1 mouse cellular context compared by ENCODE assay signal in the genomic region with DNA sequence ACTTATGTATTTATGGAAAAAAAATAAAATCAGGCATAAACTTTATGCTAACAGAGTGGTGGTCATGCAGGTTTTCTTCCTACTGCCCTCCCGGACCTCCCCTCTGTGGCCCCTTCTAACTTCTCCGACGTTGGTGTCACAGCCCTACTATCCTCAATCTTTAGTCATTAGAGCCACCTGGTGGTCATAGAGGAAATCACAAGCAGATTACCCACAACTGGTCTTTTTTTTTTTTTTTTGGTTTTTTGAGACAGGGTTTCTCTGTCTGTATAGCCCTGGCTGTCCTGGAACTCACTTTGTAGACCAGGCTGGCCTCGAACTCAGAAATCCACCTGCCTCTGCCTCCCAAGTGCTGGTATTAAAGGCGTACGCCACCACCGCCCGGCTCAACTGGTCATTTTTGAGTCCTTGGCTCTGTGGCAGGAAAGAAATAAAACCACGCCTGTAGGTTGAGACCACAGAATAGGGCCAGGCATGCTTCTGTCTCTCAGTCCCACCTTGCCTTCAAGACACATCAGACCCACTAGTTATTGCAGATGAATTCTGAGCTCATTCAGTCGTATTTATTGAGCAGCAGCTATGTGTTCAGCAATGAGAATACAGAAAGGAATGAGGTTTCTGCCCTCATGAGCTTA.
TF ChIP-seq lines count a peak whose summit lies in the region.

No protein-coding gene starts in this region.

TF ChIP-seq in myocyte, 11 proteins besides CTCF, POLR2A, EP300 and RAD21:
- TF ChIP-seq TCF12 (IDR thresholded peaks at IDR 0.05; ENCODE audit: insufficient read depth, poor library complexity, severe bottlenecking): no peak
- no peak for TF ChIP-seq POLR2AphosphoS2 (IDR thresholded peaks at IDR 0.05; ENCODE audit: insufficient read length, low read depth)
- TF ChIP-seq REST (IDR thresholded peaks at IDR 0.05; ENCODE audit: insufficient read depth, insufficient read length): no peak
TF ChIP-seq in myocyte: peak in this region for 0.
